Mouse (Mus musculus) CH12.LX (cell line): ENCODE results near the gene Slc17a5.

Experiments used
- E2F4 ChIP-seq: IDR thresholded peaks from 2 replicates; pipeline ENCODE4 v1.6.1; 2011; ENCODE audit warnings: low read depth, low read length, improper control_type of control experiment; ENCODE audit not compliant: insufficient replicate concordance
- EP300 ChIP-seq: IDR thresholded peaks from 2 replicates; pipeline ENCODE4 v1.6.1; 2011; ENCODE audit warnings: low read length, improper control_type of control experiment
- MAFK ChIP-seq: IDR thresholded peaks from 2 replicates; pipeline ENCODE4 v1.6.1; 2011; ENCODE audit warnings: low read length, improper control_type of control experiment; ENCODE audit not compliant: insufficient replicate concordance
- NELFE ChIP-seq: IDR thresholded peaks from 2 replicates; pipeline ENCODE4 v1.6.1; 2011; ENCODE audit warnings: low read depth, low read length, improper control_type of control experiment
- RAD21 ChIP-seq: IDR thresholded peaks from 2 replicates; pipeline ENCODE4 v1.6.1; 2011; ENCODE audit warnings: low read depth, mild to moderate bottlenecking, low read length, improper control_type of control experiment, moderate library complexity
- SIN3A ChIP-seq: IDR thresholded peaks from 2 replicates; pipeline ENCODE4 v1.6.1; 2012; ENCODE audit warnings: low read length, improper control_type of control experiment, inconsistent platforms
- SMC3 ChIP-seq: IDR thresholded peaks from 2 replicates; pipeline ENCODE4 v1.6.1; 2011; ENCODE audit warnings: low read depth, low read length, improper control_type of control experiment

GRCm38 (mm10) chr9:78579644-78580396 lies 8.0 kb downstream of the Slc17a5 start:
- TF ChIP-seq SIN3A, result no peak
- no peak for TF ChIP-seq NELFE
- TF ChIP-seq RAD21, result no peak
- no peak for TF ChIP-seq MAFK
- TF ChIP-seq EP300, result no peak
- TF ChIP-seq SMC3, result no peak
- TF ChIP-seq E2F4, result no peak
